Mouse (Mus musculus) frontal cortex, postnatal 25 days (tissue): ENCODE data around the gene Ankle1.
A peak's percentile ranks its signal among the peaks of the same experiment; 100 is the strongest.

Experiments used
- DNase-seq, 2 experiments: peaks; one replicate each; pipeline ENCODE4 v3.0.0; 2022; ENCODE audit warnings: low spot score in 2 of 2

Gene Ankle1

DNA sequence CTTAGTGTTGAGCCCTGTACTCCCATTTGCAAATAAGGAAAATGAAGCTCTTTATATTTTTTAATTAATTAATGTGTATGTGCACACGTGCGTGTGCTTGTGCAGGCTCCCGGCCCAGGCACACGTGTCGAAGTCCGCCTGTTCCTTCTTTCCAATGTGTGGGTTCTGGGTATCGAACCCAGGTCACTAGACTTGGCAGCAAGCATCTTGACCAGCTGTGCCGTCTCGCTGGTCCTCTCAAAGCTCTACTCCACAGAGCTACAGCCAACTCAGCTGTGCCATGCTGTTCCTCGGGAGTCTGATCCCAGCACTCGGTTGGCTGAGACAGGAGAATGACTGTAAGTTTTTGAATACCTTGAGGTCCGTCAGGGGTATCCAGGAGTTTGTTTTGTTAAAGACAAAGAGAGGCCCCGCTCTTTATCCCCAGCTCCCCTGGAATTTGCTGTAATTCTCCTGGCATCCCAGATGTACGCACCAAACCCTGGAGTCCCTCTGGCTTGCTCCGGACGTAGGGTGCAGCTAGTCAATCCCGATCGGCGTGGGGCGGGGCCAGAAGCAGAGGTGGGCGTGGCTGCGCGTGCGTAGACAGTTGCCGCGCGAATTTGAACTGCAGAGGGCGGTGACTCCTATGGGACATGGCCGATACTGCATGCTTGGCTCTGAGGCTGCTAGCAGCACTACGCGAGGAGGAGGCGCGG, at the start of gene Ankle1:
Gene Ankle1, plus strand, starts transcription at position 610 of the 698 bp plus-strand sequence.
- peak; percentile 93 to 94 for DNase-seq

DNA sequence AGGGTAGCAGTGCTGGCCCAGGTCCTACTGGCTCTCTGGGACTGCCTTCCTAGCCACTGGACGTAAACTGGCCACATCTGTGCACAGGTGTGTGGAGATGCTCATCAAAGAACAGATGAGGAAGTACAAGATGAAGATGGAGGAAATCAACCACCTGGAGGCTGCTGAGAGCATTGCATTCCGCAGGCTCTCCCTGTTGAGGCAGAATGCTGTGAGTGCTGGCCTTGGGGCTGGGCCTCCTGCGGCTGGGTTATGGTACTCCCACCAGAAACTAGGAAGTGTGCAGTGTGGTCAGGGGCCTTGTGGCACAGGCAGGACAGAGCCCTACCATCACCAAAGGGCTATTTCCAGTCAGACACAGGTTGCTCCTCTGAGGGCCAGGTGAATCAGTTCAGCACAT, 47.8 kb upstream of the Ankle1 start:
- DNase-seq: no peak

- peak; percentile 82 to 84 for DNase-seq
Measured at GRCm38 (mm10) chr8:71366771-71367528, 38.9 kb upstream of the Ankle1 start, which contains the start of gene Use1. Gene Use1, plus strand, starts transcription at chr8:71366848.

DNA sequence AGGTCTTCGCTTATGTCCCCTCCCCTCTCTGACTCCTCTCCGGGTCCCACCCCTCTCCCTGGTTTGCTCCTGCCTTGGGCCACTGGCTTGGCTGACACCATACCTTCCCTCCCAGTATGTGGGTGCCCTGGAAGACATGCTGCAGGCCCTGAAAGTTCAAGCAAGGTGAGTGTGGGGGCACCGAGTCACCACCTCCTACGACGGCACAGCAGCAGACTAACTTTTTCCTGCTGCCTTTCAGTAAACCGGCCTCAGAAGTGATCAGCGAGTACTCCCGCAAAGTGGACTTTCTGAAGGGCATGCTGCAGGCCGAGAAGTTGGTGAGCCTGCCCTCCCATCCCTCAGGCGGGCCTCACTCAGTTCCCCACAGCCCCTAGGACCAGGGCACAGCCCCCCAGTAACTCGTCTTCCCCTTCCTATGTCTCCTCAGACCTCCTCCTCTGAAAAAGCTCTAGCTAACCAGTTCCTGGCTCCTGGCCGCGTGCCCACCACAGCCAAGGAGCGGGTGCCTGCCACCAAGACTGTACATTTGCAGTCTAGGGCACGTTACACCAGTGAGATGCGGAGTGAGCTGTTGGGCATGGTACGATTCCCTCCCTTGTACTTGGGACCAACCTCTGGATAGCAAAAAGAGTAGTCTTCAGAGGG, 38.2 kb upstream of the Ankle1 start:
- no peak for DNase-seq

GRCm38 (mm10) chr8:71368366-71368765, 37.4 kb upstream of the Ankle1 start:
- no peak for DNase-seq

DNA sequence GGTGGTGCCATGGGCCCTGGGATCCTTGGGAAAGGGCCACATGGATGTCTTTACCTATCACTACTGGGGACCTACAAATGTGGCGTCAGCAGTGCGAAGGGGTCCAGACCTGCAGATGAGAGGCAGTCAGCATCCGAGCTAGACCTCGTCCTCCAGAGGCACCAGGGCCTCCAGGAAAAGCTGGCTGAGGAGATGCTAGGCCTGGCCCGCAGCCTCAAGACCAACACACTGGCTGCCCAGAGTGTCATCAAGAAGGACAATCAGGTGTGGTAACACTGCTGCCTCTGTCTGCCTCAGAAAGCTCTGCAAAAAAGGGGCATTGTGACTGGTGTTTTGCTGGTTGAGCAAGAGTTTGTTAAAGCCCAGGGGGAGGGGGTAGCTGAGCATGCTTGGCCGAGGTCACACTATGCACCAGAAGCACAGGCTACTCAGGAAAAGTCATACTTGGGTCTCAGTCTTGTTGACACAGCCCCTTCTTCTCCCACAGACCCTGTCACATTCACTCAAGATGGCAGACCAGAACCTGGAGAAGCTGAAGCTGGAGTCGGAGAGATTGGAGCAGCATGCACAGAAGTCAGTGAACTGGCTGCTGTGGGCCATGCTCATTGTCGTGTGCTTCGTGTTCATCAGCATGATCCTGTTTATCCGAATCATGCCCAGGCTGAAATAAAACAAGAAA, 36.6 kb upstream of the Ankle1 start:
- no peak for DNase-seq

DNA sequence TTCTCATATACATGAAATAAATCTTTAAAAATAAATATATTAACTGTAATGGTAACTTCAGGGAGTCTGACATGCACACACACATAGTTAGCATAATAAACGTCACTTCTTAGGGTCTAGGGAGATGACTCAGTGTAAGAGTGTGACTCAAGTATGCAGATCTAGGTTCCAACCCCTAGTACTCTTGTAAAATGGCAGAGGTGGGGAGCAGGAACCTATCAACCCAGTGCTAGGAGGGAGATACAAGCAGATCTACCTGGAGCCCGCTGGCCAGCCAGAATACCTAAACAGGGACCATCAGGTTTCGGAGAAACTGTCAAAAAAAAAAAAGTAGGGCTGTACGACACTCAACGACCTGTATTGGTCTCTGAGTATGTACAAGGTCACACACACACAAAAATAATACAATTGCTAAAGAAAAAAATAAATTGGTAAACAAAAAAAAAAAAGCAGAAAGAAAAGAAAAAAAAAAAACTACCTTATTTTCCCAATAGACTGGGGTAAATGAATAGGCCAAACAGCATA, 35.0 kb upstream of the Ankle1 start:
- no peak for DNase-seq

DNA sequence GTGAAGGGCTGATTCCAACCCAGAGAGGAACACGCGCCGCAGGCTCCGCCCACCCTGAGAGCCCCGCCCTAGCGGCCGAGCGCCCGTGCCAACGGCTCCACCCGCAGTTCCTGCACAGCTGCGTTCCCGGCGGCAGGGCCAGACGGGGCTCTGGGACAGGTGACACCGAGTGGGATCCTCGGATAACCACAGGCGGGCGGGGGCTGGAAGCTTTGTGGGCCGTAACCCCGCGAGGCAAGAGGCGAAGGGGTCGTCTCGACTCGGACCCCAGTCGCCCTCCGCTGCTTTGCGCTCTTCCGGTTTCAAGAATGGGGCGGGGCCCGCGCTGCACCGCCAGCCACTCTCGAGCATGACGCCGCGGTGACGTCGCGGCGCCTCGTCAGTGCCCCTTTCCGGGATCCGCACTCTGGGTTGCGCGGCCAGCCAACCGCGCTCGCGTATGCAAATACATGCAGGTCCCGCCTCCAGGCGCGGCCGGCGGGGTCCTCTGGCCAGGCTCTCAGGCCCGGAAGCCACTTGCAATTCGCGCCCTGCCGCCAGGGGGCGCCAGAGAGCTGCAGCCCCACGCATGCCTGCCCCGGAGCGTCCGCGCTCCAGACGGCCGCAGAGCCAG, 34.5 kb upstream of the Ankle1 start, which contains the start of gene Ocel1:
Gene Ocel1, plus strand, starts transcription at position 63 of the 613 bp plus-strand sequence.
- DNase-seq: peak; percentile 95 to 96

DNA sequence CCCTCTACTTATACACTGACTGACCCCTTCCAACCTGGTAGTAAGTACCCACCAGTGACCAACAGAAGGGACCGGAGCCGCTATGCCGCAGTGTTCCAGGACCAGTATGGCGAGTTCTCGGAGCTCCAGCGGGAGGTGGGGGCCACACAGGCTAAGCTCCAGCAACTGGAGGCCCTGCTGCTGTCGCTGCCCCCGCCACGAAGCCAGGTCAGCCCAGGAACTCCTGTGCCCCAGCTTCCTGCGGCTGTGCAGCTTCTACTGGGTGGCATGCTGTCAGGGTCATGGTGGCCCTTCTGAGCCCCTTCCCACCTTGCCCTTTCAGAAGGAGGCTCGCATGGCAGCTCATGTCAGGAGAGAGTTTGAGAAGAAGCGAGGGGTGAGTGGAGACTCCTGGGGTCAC, 33.4 kb upstream of the Ankle1 start:
- no peak for DNase-seq

GRCm38 (mm10) chr8:71373000-71373399, 32.8 kb upstream of the Ankle1 start:
- DNase-seq: no peak

DNA sequence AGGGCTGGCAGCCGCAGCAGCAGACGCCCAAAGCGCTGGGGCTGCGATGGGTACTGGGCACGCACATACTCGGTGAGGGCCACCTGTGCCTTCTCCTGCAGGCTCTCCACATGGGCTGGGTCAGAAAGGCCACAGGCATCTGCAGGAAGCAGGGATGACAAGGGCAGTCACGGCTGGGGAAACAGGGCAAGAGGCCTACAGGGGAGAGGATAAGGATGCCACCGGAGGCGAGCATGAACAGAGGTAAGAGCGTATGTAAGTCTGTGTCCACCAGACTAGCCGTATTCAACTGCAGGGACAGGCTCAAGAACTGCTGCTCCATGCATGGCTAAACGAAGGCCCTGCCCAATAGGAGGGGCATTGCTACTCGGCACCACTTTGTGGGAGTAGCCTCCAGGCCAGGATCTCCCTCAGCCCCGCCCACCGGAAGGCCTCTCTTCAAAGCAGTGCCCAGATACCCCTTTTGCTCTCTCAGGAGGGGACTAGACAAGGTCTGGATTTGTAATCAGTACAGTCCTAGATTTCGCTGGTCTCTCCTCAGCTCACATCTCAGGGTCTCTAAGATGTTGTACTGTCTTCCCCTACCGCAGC, 31.1 kb upstream of the Ankle1 start:
- no peak for DNase-seq

GRCm38 (mm10) chr8:71375581-71376422, 30.0 kb upstream of the Ankle1 start:
- DNase-seq: peak in 1 of 2 experiments; percentile 46

GRCm38 (mm10) chr8:71376423-71377030, 29.3 kb upstream of the Ankle1 start:
- DNase-seq: no peak

DNA sequence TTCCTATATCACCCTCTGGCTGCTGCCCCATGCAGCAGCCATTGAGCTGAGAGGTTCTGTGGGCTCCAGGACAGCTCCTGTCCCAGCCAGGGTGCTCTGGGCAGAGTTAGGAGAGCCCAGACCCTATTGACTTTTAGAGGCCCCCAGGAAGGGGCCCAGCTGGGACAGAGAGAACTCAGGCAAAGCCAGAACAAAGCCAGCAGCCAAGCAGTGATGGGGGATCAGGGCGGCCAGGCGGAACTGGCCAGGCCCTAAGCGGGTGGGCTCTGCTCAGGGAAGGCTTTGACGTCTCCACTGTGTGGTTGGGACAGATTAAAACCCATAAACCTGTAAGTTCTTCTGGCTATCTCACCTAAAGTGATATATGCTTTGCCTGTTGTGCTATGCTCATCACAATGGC, 26.8 kb upstream of the Ankle1 start:
- no peak for DNase-seq

- DNase-seq: no peak
Measured at GRCm38 (mm10) chr8:71379512-71380075, 26.2 kb upstream of the Ankle1 start.

DNA sequence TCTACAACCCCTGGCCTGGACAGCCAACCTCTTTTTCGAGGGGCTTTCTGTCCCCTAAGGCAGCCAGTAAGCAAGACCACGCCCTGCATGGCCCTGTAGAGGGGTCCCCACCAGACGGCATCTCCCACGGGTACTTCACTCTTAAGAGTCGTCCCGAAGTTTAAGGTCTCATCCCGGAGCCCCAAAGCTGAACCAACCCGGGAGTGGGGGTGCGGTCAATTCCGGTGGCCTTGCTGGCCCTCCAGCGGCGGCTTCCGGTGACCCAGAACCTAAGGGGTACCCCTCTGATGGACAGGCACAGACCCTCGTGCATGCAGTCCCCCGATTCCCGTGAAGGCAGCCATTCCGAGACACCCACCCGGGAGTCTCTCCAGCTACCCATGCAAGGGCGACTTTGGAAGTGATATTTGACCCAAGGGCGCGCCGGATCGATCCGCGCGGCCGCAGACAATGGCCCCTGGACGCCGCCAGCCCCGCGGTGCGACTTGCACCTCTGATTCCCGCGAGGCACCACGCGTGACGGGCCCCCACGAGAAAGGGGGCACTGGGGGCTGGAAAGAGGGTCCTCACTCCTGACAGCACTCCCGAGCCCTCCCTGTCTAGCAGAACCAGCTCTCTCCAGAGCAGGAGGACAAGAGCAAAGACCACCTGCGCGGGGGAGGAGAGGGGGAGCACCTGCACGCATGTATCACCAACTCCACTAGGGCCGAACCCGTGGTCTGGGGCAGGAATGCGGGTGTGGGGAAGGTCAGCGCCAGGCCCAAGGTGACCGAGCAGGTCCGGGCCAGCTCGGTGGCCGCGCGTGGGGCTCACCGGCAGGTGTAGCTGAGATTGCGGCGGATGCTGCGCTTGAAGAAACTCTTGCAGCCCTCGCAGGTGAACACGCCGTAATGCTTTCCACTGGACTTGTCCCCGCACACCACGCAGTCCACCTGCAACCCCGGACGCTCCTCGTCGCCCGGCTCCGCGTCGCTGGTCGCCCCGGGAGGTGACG, 25.3 kb upstream of the Ankle1 start:
- DNase-seq: no peak

- DNase-seq: no peak
Measured at GRCm38 (mm10) chr8:71381421-71381970, 24.3 kb upstream of the Ankle1 start, which contains the start of gene Nr2f6. Gene Nr2f6, minus strand, starts transcription at chr8:71381960.
